32 mouse cellular contexts compared by ENCODE assay signal in genomic region chr10:25406695-25407094, GRCm38 (mm10).
"Had no signal": no experiment of that assay in that cellular context is flagged by ENCODE, and none has a peak within 500 bp of the region (broad histone marks: within the 10 kb centered on the region; RNA-seq: fewer than 3 reads in every experiment).

No protein-coding gene starts in this region.

- H3K9ac ChIP-seq: limb, embryonic 12.5 days; limb, embryonic 13.5 days; limb, embryonic 15.5 days; liver, embryonic 12.5 days; liver, embryonic 13.5 days; liver, embryonic 14.5 days; liver, embryonic 15.5 days; liver, postnatal 0 days; lung, embryonic 14.5 days; lung, embryonic 15.5 days; midbrain, embryonic 12.5 days; midbrain, embryonic 13.5 days; midbrain, embryonic 15.5 days; neural tube, embryonic 12.5 days had no signal

- ATAC-seq: liver, embryonic 12.5 days; liver, postnatal 0 days; lung, postnatal 0 days; midbrain, embryonic 13.5 days; midbrain, embryonic 15.5 days; midbrain, embryonic 16.5 days had no signal

- H3K4me3 ChIP-seq: limb, embryonic 10.5 days; limb, embryonic 12.5 days; limb, embryonic 13.5 days; limb, embryonic 15.5 days; liver, embryonic 12.5 days; liver, embryonic 13.5 days; liver, embryonic 15.5 days; lung, embryonic 15.5 days; megakaryocyte, embryonic 14.5 days; midbrain, embryonic 10.5 days; midbrain, embryonic 12.5 days; midbrain, embryonic 13.5 days; midbrain, embryonic 15.5 days; myocyte; neural tube, embryonic 12.5 days had no signal

- H3K9me3 ChIP-seq: limb, embryonic 10.5 days; limb, embryonic 13.5 days; limb, embryonic 15.5 days; liver, embryonic 12.5 days; liver, embryonic 13.5 days; liver, embryonic 15.5 days; lung, embryonic 15.5 days; megakaryocyte, embryonic 14.5 days; midbrain, embryonic 10.5 days; midbrain, embryonic 12.5 days; midbrain, embryonic 13.5 days; midbrain, embryonic 15.5 days; neural tube, embryonic 12.5 days had no signal

- H3K27ac ChIP-seq: limb, embryonic 10.5 days; limb, embryonic 12.5 days; limb, embryonic 13.5 days; limb, embryonic 15.5 days; liver, embryonic 12.5 days; liver, embryonic 13.5 days; liver, embryonic 14.5 days; liver, embryonic 15.5 days; lung, embryonic 15.5 days; macrophage; midbrain, embryonic 10.5 days; midbrain, embryonic 12.5 days; midbrain, embryonic 13.5 days; midbrain, embryonic 15.5 days; neural tube, embryonic 12.5 days had no signal

- H3K4me2 ChIP-seq: limb, embryonic 12.5 days; limb, embryonic 13.5 days; limb, embryonic 15.5 days; liver, embryonic 11.5 days; liver, embryonic 12.5 days; liver, embryonic 13.5 days; liver, embryonic 15.5 days; lung, embryonic 14.5 days; lung, embryonic 15.5 days; midbrain, embryonic 11.5 days; midbrain, embryonic 12.5 days; midbrain, embryonic 13.5 days; midbrain, embryonic 15.5 days; neural tube, embryonic 12.5 days had no signal

- H3K4me1 ChIP-seq: midbrain, embryonic 10.5 days; midbrain, embryonic 12.5 days; midbrain, embryonic 13.5 days; midbrain, embryonic 15.5 days; neural tube, embryonic 12.5 days had no signal

- DNase-seq: left cerebral cortex, postnatal 4 days; liver; liver, embryonic 13.5 days; liver, postnatal 0 days; lung, adult 18-20 months; lung, adult 2 months; lung, embryonic 14.5 days; lung, postnatal 10 days; lung, postnatal 14 days; lung, postnatal 36 days; lung, postnatal 4 days; midbrain, embryonic 14.5 days had no signal

- H3K27me3 ChIP-seq: limb, embryonic 12.5 days; limb, embryonic 13.5 days; limb, embryonic 15.5 days; liver, embryonic 12.5 days; liver, embryonic 13.5 days; liver, embryonic 15.5 days; lung, embryonic 15.5 days; megakaryocyte, embryonic 14.5 days; midbrain, embryonic 12.5 days; midbrain, embryonic 13.5 days; midbrain, embryonic 15.5 days; neural tube, embryonic 12.5 days had no signal

- H3K36me3 ChIP-seq: limb, embryonic 10.5 days; limb, embryonic 12.5 days; limb, embryonic 15.5 days; liver, embryonic 12.5 days; liver, embryonic 13.5 days; liver, embryonic 15.5 days; lung, embryonic 15.5 days; midbrain, embryonic 10.5 days; midbrain, embryonic 12.5 days; midbrain, embryonic 13.5 days; midbrain, embryonic 15.5 days; neural tube, embryonic 12.5 days had no signal
